Mouse (Mus musculus): ENCODE measurements around the gene Dcp1b.

GRCm38 (mm10) chr6:119200362-119200761, 25.3 kb downstream of the Dcp1b start:
- TF ChIP-seq POLR2A (IDR thresholded peaks at IDR 0.05; ENCODE audit: borderline replicate concordance, insufficient read depth, low read length) (no peak), CTCF (IDR thresholded peaks at IDR 0.05; ENCODE audit: borderline replicate concordance, insufficient read depth, low read depth, low read length) (no peak)
